Mouse (Mus musculus): Measurements from ENCODE around the gene Dedd2.

Dedd2 gene

DNA sequence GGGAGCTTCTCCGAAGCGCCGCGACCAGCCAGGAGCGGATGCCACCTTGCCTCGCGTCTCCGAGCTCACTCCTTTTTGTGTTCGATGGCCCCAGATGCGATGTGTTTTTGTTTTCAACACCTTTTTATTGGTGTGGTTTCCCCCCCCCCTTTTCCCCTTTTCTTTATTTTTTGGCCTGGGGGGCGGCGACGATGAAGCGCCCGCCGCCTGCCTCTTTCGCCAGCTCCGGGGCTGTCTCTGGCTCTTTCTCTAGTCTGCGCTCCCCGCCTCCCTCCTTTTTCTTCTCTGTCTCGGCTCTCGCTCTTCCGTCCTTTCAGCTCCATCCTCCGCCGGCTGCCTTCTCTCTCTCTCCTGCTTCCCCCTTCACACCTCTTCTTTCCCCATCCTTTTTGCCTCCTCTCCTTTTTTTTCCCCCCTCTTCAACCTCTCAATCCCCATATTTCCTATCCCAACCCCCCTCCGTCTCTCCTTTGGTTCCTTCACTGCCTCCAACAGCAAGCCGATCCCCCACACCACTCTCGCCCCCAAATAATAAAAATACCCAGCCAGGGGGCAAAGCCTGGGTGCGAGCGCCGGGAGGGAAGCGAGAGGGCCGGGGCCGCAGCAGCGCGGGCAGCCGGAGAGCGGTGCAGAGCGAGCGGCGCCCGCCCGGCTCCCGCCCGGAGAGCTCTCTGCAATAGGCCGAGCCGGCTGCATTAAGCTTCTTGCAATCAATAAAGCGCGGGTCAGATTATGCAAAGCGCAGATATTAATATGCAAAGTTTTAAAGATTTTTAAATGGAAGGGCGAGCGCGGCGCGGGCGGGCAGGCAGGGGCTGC is 41.4 kb downstream of the Dedd2 start:
- no peak for DNase-seq

DNA sequence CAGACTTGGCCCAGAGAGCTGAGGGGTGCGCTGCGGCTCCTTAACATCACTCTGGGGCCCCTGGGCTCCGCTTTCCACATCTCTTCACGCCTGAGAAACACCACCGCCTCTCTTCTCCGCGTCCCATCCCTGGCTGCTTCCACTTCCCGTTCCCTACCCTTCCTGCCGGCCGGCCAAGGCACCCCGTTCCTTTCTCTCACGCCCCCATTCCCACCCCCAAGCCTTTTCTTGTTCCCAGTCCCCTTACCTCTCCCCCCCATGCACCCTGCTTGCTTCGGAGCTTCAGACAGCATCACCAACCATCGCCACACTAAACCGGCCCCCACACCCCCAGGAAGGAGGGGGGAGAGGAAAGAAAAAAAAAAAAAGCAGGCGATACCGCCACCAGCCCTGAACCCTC is 42.1 kb downstream of the Dedd2 start:
- DNase-seq = no peak

DNA sequence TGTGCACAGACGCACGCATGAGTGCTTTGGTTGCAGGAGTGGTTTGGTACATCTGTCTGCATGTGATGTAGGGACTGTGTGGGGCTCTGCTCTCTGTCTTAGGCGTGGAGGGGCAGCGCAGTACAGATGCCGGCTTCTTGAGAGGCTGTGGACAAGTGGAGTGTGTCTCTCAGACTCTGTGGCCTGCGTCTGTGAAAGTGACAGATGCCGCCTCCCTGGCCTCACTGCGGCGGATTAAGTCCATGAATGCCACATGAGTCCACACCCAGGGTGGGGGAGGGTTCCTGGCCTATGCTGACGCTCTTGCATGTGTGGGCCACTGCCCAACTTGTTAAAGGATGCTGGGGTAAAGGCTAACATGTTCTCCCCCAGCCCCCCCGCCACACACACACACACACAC is 46.1 kb downstream of the Dedd2 start:
- no peak for DNase-seq

DNA sequence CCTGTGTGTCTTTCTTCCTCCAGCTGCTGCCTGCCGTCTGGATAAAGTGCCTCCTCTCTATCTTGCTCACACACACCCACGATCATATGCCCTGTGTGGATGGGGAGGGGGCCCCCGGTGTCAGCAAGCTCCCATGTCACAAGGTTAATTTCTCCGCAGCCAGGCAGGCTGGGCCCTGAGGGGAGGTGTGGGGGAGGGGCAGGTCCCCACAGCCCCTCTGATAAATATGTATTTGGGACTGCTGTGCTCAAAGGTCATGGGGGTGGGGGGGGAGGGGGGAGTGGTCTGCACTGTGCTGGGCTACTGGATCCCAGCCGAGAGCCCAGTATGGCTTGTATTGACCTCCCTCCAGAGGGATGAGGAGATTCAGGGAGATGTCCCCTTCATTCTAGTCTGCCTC is 47.7 kb downstream of the Dedd2 start:
- no peak for DNase-seq

DNA sequence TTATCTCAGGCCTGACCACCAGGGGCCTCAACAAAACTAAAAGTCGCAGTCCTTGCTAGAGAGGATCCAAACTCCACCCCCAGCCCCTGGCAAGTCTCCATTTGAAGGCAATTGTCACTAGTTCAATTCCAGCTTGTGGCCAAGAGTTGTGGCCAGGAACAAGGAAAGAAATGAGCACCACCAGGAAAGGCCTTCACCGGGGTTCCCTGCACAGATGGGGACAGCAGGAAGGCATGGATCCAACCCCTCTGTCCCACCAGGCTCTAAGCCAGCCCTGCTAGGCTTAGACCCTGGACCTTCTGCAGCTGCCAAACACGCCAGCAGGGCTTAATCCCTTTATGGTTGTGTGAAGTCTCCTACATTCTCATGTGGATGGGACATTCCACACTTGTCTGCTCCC is 49.8 kb downstream of the Dedd2 start:
- no peak for DNase-seq

DNA sequence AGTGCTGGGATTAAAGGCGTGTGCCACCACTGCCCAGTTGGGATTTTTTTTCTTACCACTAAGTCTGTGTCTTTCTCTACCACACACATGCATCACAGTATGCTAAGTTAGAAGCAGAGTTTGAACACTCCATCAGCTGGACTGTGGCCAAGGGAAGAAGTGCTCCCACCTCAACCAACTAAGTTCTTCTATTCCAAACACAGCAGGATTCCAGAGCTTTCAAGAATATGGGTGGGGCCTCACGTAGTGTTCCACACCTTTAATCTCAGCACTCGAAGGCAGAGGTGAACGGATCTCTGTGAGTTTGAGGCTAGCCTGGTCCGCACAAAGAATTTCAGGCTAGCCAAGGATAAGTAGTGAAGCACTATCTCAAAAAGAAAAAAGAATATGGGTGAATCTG is 54.3 kb downstream of the Dedd2 start:
- no peak for DNase-seq

DNA sequence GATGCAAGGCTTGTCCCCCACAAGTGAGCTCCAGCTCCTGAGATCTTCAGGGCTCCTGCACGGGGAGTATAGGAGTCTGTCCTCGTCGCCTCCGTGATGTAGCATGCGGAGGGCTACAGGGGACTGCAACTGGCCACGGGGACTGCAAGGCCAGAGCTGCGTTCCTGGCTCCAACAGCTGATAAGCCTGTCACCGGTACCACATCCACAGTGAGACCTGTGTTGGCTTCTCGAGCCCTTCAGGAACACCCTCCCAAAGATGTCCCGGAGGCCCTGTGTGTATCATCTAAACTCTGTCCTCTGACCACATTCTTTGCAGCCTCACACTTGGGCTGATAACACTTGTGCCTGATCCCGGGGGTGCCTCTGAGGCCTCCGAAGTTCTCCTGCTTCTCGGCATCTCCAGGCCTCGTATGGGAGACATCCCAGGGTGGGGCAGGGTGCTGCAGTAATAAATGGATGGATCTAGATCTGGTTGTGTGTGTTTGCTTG is 64.2 kb downstream of the Dedd2 start:
- DNase-seq = no peak

DNA sequence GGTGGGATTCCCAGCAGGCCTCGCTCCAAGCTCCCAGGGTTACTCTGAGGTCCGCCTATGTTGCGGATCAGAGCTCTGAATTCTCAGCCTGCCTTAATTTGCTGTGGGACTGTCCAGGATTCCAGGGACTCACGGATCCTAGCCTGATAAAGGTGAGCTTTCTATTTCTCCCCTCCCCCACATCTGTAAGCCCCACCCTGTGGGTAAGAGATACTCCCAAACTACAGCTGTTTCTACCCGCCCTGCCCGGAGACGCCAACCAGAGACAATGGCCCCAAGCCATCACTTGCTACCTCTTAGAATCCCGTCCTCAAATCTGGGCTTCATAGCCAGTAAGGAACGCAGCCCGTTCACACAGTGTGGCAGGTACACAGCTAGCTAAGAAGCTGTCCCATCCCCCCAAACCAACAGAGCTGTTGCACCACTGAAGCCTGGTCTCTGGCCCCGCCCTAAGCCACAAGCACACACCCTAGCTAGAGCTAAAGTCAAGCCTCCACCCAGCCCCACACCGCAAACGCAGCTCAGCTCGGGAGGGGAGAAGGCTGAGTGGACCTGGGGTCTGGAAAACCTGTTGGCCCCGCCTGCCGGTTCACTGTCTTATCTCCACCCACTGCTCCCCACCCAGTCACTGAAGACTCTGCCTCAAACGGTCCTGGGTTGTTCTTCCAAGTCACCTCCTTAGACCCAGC is 64.8 kb downstream of the Dedd2 start:
- DNase-seq = peak; percentile 67 to 72

DNA sequence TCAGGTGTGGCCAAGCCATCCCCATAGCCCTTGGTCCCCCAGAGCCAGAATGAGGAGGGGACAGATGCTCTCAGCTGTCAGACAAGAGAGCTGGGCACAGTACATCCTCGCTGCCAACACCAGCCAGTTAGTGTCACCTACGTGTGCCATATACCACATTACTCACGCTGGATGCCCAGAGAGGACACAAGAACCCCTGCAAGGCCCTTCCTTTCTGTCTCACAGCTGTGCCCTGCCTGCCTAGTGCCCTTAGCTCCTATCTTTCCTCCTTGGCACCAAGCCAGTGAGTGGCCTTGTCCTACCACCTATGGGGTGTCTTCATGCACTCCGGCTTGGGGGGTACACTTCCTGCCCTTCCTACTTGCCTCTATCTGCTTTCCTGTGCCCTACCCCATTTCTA is 65.8 kb downstream of the Dedd2 start:
- DNase-seq = no peak

DNA sequence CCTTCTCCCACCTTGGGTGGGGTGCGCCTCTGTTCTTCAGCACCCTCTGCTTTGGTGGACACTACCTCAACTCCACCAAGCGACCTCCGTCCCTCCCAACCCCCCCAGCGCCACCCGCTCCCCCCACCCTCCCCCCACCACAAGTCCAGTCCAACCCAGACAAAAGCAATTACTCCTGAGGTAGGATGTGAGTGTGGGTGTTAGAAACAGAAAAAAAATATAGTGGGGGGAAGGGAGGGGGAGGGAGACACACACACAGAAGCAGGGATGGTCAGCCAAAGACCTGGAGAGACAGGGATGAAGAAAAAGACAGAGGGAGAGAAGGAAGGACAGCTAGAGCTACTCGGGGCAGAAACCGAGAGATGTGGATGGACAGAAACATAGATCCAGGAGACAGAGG is 66.6 kb downstream of the Dedd2 start:
- DNase-seq = no peak

DNA sequence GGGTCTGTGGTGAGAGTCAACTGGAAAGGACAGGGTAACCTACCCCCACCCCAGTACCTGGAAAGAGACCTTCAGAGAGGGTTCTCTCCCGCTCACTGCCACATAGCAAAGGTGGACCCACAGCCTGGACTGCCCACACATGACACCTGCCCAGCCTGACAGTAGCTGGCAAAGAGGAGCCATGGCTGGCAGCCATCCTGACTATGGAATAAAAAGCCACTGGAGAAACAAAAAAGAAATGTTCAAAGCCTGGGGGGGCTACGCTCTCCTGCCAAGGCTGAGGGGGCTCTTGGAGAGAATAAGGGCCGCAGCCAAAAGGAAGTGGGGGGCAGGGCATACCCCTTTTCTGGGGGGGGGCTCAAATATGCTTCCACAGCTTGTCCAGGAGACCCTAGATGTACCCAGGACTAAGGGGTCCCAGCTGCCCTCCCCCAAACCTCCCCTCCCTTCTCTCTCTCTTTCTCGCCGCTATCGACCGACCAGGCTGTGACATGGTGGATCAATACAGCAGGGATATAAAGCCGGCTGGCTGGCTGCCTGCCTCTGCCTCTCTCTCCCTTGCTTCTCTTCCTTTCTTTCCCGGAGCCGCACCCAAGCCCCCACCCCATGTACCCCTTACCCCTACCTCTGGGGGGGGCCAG is 68.4 kb downstream of the Dedd2 start:
- DNase-seq = no peak

DNA sequence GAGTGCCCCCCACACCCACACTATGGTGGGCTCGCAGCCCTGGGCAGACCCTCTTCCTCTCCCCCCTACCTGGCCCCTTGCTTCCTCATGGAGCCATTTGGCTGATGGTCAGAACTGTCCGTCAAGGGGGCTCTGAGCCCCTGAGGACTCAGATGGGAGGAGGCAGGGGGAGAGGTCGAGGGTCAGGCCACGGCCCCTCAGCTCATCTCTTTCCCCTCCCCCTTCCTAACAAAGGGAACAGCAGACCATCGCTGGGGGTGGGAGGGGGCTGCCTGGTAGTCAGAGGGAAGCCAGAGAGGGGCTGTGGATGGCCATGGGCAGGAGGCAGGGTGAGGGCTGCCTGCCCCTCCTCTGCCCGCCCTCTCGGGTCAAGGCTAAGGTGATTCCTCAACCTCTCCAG is 69.4 kb downstream of the Dedd2 start:
- DNase-seq = no peak

DNA sequence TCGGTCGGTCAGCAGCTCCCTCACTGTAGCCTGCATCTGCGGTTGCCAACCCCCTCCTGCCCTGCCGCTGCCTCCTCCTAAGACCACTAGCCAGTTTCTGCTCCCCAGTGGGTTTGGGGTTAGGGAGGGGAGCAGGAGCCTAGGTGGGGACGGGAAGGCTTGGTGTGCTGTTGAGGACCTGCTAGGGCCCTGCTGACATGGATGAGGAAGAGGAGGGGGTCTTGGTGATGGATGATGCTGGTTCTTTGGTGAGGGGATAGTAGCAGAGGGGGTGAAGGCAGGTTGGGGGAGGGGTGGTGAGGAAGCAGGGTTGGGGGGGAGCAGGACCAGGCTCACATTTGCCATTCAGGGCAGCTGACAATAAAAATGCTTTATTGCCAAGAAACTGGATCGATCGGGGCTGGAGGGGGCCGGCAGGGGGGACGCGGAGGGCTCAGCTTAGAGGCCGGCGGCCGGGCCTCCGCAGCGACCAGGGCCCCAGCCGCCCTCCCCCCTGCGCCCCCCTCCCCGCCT is 70.2 kb downstream of the Dedd2 start:
- no peak for DNase-seq
